Mouse (Mus musculus) right cerebral cortex, postnatal 36 days (tissue): ENCODE data around the gene Olfr1423.
"Not testable (repeated sequence)": the region's sequence is repeated elsewhere in the genome, so short reads cannot be mapped to it uniquely, and the experiment has no call there.

Experiments used
- DNase-seq, 2 experiments: peaks; one replicate each; pipeline ENCODE4 v3.0.0; 2022; ENCODE audit warnings: low spot score in 2 of 2, mixed read lengths in 1 of 2

Gene Olfr1423

GRCm38 (mm10) chr19:12041217-12041616 lies at the start of gene Olfr1423:
Gene Olfr1423, minus strand, starts transcription at chr19:12041317.
- no peak for DNase-seq

GRCm38 (mm10) chr19:12077631-12078030 lies 36.5 kb upstream of the Olfr1423 start, which contains the start of gene Olfr1425:
Gene Olfr1425, minus strand, starts transcription at chr19:12077731.
- DNase-seq = not testable (repeated sequence)

- not testable (repeated sequence) for DNase-seq
Observed at GRCm38 (mm10) chr19:12069546-12069945, 28.4 kb upstream of the Olfr1423 start.

- not testable (repeated sequence) for DNase-seq
Observed at GRCm38 (mm10) chr19:12067806-12068205, 26.7 kb upstream of the Olfr1423 start.

GRCm38 (mm10) chr19:12062582-12062981 lies 21.5 kb upstream of the Olfr1423 start, which contains the start of gene Olfr1424:
Gene Olfr1424, minus strand, starts transcription at chr19:12062682.
- not testable (repeated sequence) for DNase-seq

- no peak for DNase-seq
Observed at GRCm38 (mm10) chr19:12043163-12043562, 2.0 kb upstream of the Olfr1423 start.

- no peak for DNase-seq
Observed at GRCm38 (mm10) chr19:12037727-12038126, 3.4 kb downstream of the Olfr1423 start.

- DNase-seq = no peak
Observed at GRCm38 (mm10) chr19:12026606-12027005, 14.5 kb downstream of the Olfr1423 start.

- no peak for DNase-seq
Observed at GRCm38 (mm10) chr19:12025333-12025732, 15.8 kb downstream of the Olfr1423 start.

- DNase-seq = no peak
Observed at GRCm38 (mm10) chr19:12024149-12024548, 17.0 kb downstream of the Olfr1423 start.

- DNase-seq = no peak
Observed at GRCm38 (mm10) chr19:12016192-12016591, 24.9 kb downstream of the Olfr1423 start.

GRCm38 (mm10) chr19:12015708-12016107 lies 25.4 kb downstream of the Olfr1423 start:
- DNase-seq = no peak

GRCm38 (mm10) chr19:12013228-12013627 lies 27.9 kb downstream of the Olfr1423 start:
- peak in 1 of 2 experiments; percentile 41 for DNase-seq

GRCm38 (mm10) chr19:12012615-12013014 lies 28.5 kb downstream of the Olfr1423 start:
- DNase-seq = no peak

- DNase-seq = peak; percentile 80 to 83
Observed at GRCm38 (mm10) chr19:12011560-12012556, 29.3 kb downstream of the Olfr1423 start.

- DNase-seq = peak; percentile 74 to 85
Observed at GRCm38 (mm10) chr19:12010916-12011559, 30.1 kb downstream of the Olfr1423 start.

GRCm38 (mm10) chr19:12010281-12010771 lies 30.8 kb downstream of the Olfr1423 start:
- peak in 1 of 2 experiments; percentile 39 for DNase-seq

- peak; percentile 71 to 85 for DNase-seq
Observed at GRCm38 (mm10) chr19:12009501-12010280, 31.4 kb downstream of the Olfr1423 start.

GRCm38 (mm10) chr19:12008410-12009380 lies 32.4 kb downstream of the Olfr1423 start:
- no peak for DNase-seq
